Mouse (Mus musculus): Measurements from ENCODE around the gene Zkscan14. TPM values are rescaled to one million over a fixed set of nuclear protein-coding genes. Genes with fewer than 3 reads are reported as not detected.
A peak's percentile ranks its signal among the peaks of the same experiment; 100 is the strongest.

The Zkscan14 gene
- total and polyA plus RNA-seq, 3 experiments: 6.7 to 7.5 TPM; not detected in 1

DNA sequence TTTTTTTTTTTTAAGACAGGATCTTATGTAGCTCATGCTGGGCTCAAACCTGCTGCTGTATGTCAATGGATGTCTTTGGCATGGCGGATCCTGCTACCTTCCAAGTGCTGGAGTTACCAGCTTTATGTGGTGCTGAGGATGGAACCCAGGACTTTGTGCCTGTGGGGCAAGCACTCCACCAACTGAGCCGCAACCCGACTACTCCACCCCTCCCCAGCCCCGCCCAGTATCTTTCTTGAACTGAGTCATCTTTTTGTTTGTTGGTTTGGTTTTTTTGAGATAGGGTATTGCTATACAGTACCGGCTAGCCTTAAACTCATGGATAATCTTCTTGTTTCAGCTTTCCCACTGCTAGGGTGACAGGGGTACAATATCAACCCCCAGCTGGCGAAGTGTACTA, 12.3 kb downstream of the Zkscan14 start:
- no peak for DNase-seq (ENCODE audit: low read depth, low spot score)
- H3K4me1 ChIP-seq (ENCODE audit: control insufficient read depth in 1 of 2, insufficient read depth in 2 of 2, low read length in 2 of 2): peaks cover 0 to 20% of the 10 kb centered on the region in 2 experiments; a peak in 3 of 4 replicates
- H3K27me3 ChIP-seq (ENCODE audit: control insufficient read depth in 1 of 2, insufficient read depth in 2 of 2, low read length in 2 of 2): no peaks in the 10 kb centered on the region
- H3K36me3 ChIP-seq (ENCODE audit: control insufficient read depth in 1 of 2, insufficient read depth in 2 of 2, low read length in 2 of 2): peaks cover 2 to 22% of the 10 kb centered on the region in 2 experiments
- H3K27ac ChIP-seq (ENCODE audit: control insufficient read depth, low read depth, low read length): no peak overlapping the region
- H3K4me3 ChIP-seq (ENCODE audit: control insufficient read depth in 1 of 2, insufficient read depth in 1 of 2, low read depth in 2 of 2, low read length in 2 of 2): no peak overlapping the region
- H3K9ac ChIP-seq (ENCODE audit: control insufficient read depth, low read depth, low read length, poor library complexity, severe bottlenecking): no peak overlapping the region
- no peaks in the 10 kb centered on the region for H3K9me3 ChIP-seq (replicated peaks; ENCODE audit: insufficient read depth, low read length)
- TF ChIP-seq MEF2A (IDR thresholded peaks at IDR 0.05; ENCODE audit: extremely low read depth, insufficient replicate concordance, low read depth, low read length, poor library complexity, severe bottlenecking) (no peak), SIN3A (IDR thresholded peaks at IDR 0.05; ENCODE audit: low read length) (no peak), MAFK (IDR thresholded peaks at IDR 0.05; ENCODE audit: borderline replicate concordance, low read depth, low read length) (no peak), GATA1 (IDR thresholded peaks at IDR 0.05; ENCODE audit: low read depth, low read length) (no peak), RCOR1 (IDR thresholded peaks at IDR 0.05; ENCODE audit: low read depth, low read length) (no peak), CHD2 (IDR thresholded peaks at IDR 0.05; ENCODE audit: low read length) (no peak), CTCF (IDR thresholded peaks at IDR 0.05 in 2 of 3, conservative IDR thresholded peaks at IDR 0.05 in 1 of 3; ENCODE audit: control insufficient read depth in 1 of 3, insufficient read depth in 1 of 3, low read depth in 2 of 3, low read length in 3 of 3, poor library complexity in 1 of 3, severe bottlenecking in 1 of 3) (no peak), HCFC1 (IDR thresholded peaks at IDR 0.05; ENCODE audit: low read depth, low read length) (no peak), E2F4 (IDR thresholded peaks at IDR 0.05; ENCODE audit: borderline replicate concordance, low read depth, low read length) (no peak), TBP (IDR thresholded peaks at IDR 0.05; ENCODE audit: low read depth, low read length) (no peak), POLR2A (IDR thresholded peaks at IDR 0.05; ENCODE audit: control insufficient read depth in 1 of 2, insufficient read depth in 1 of 2, low read depth in 1 of 2, low read length in 2 of 2, poor library complexity in 1 of 2) (no peak), TCF12 (IDR thresholded peaks at IDR 0.05; ENCODE audit: low read depth, low read length) (no peak), ZKSCAN1 (IDR thresholded peaks at IDR 0.05; ENCODE audit: low read depth, low read length) (no peak), NELFE (IDR thresholded peaks at IDR 0.05; ENCODE audit: low read depth, low read length) (no peak), NRF1 (IDR thresholded peaks at IDR 0.05; ENCODE audit: insufficient read depth, low read depth, low read length, poor library complexity, severe bottlenecking) (no peak), ZNF384 (IDR thresholded peaks at IDR 0.05; ENCODE audit: low read depth, low read length) (no peak), MAX (IDR thresholded peaks at IDR 0.05; ENCODE audit: low read length) (no peak), EP300 (IDR thresholded peaks at IDR 0.05; ENCODE audit: low read depth in 1 of 2, low read length in 2 of 2) (no peak), MYC (IDR thresholded peaks at IDR 0.05; ENCODE audit: low read depth, low read length) (no peak), TAL1 (IDR thresholded peaks at IDR 0.05; ENCODE audit: low read length) (no peak)
- H3K79me2 ChIP-seq (ENCODE audit: control insufficient read depth, insufficient read depth, low read length, poor library complexity): peaks cover 45% of the 10 kb centered on the region

DNA sequence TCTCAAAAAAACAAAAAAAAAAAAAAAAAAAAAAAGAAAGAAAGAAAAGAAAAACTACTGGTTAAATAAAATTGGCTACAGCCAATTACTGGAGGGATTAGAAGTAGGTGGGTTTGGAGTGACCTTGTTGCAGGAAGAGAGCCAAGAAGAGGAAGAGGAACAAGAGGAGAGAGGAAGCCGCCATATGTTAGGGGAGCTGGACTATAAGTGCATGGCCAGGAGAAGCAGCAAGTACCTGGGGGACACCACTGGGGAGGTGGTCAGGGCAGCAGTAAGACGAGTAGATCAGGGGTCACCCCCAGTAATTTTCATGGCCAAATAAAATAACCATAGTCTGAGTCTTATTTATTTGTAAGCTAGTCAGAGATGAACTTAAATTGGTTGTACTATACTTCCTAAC, 16.4 kb downstream of the Zkscan14 start:
- peaks cover 31% of the 10 kb centered on the region for H3K79me2 ChIP-seq (ENCODE audit: control insufficient read depth, insufficient read depth, low read length, poor library complexity)
- no peaks in the 10 kb centered on the region for H3K9me3 ChIP-seq (replicated peaks; ENCODE audit: insufficient read depth, low read length)
- H3K9ac ChIP-seq (ENCODE audit: control insufficient read depth, low read depth, low read length, poor library complexity, severe bottlenecking): no peak overlapping the region
- no peak for TF ChIP-seq BHLHE40 (IDR thresholded peaks at IDR 0.05; ENCODE audit: borderline replicate concordance, low read depth, low read length)
- TF ChIP-seq POLR2AphosphoS2 (IDR thresholded peaks at IDR 0.05; ENCODE audit: low read length): 0 out of 2 replicates have a peak, but pooled peaks have one; percentile 46
- no peak for DNase-seq (ENCODE audit: low read depth, low spot score)
- H3K27ac ChIP-seq (ENCODE audit: control insufficient read depth, low read depth, low read length): no peak overlapping the region
- H3K4me1 ChIP-seq (ENCODE audit: control insufficient read depth in 1 of 2, insufficient read depth in 2 of 2, low read length in 2 of 2): peaks cover 0 to 14% of the 10 kb centered on the region in 2 experiments; a peak in 3 of 4 replicates
- no peak overlapping the region for H3K4me3 ChIP-seq (ENCODE audit: control insufficient read depth in 1 of 2, insufficient read depth in 1 of 2, low read depth in 2 of 2, low read length in 2 of 2)
- H3K27me3 ChIP-seq (ENCODE audit: control insufficient read depth in 1 of 2, insufficient read depth in 2 of 2, low read length in 2 of 2): no peaks in the 10 kb centered on the region
- H3K36me3 ChIP-seq (ENCODE audit: control insufficient read depth in 1 of 2, insufficient read depth in 2 of 2, low read length in 2 of 2): peaks cover 10 to 16% of the 10 kb centered on the region in 2 experiments

Data from MEL (cell line).